Mouse (Mus musculus) midbrain, embryonic 11.5 days (tissue): ENCODE results near the gene Sugct. TPM values are rescaled to one million over a fixed set of nuclear protein-coding genes. Genes with fewer than 3 reads are reported as not detected.

Experiments used
- ATAC-seq: fragments of 200-750 bp; cut with Nextera tagmentation; 2 replicates; pipeline ENCODE4 v1.8.0; 2017; ENCODE audit warnings: moderate TSS enrichment, moderate library complexity; ENCODE audit not compliant: low FRiP score
- DNase-seq: peaks from one replicate; pipeline ENCODE4 v3.0.0; 2015; ENCODE audit warnings: low spot score; ENCODE audit errors: missing footprints
- H3K27ac ChIP-seq: fragments of 300-500 bp; sonication (generic); 2 replicates; pipeline ENCODE4 v1.5.1; 2014; ENCODE audit warnings: low read depth, low read length
- H3K27me3 ChIP-seq: fragments of 300-500 bp; sonication (generic); 2 replicates; pipeline ENCODE4 v1.6.1; 2014; ENCODE audit warnings: mild to moderate bottlenecking, low read length, moderate library complexity, mixed read lengths; ENCODE audit not compliant: control insufficient read depth, insufficient read depth
- H3K36me3 ChIP-seq: fragments of 300-500 bp; sonication (generic); 2 replicates; pipeline ENCODE4 v1.6.1; 2014; ENCODE audit warnings: mild to moderate bottlenecking, low read length, moderate library complexity, mixed read lengths; ENCODE audit not compliant: control insufficient read depth, insufficient read depth
- H3K4me1 ChIP-seq: fragments of 300-500 bp; sonication (generic); 2 replicates; pipeline ENCODE4 v1.6.1; 2014; ENCODE audit warnings: low read length; ENCODE audit not compliant: control insufficient read depth, insufficient read depth
- H3K4me2 ChIP-seq: fragments of 300-500 bp; sonication (generic); 2 replicates; pipeline ENCODE4 v1.6.1; 2014; ENCODE audit warnings: mild to moderate bottlenecking, moderate library complexity
- H3K4me3 ChIP-seq: fragments of 300-500 bp; sonication (generic); 2 replicates; pipeline ENCODE4 v1.5.1; 2014; ENCODE audit warnings: low read depth, low read length
- H3K9ac ChIP-seq: fragments of 300-500 bp; sonication (generic); 2 replicates; pipeline ENCODE4 v1.6.1; 2014; ENCODE audit warnings: low read length
- H3K9me3 ChIP-seq: fragments of 300-500 bp; sonication (generic); 2 replicates; pipeline ENCODE4 v1.6.1; 2016; ENCODE audit warnings: low read length; ENCODE audit not compliant: control insufficient read depth
- WGBS: fragments of 180-500 bp; shearing (Covaris S2); extraction: QIAGEN DNeasy Blood & Tissue Kit; methylation state at CpG from one replicate; pipeline ENCODE4 v1.1.7; 2014; 5-methylcytosine and 5-hydroxymethylcytosine counted together
- polyA plus RNA-seq: library from polyadenylated mRNA; unstranded; fragments of >200 nt; fragmentation: Nextera tagmentation; extraction: Ambion mirVana; gene quantifications from 2 replicates; pipeline ENCODE4 v1.2.1, GENCODE M21; 2014

Sugct gene
- polyA plus RNA-seq, 1 experiment from 2014 or later, result 3.3 TPM

- Histone ChIP-seq H3K27ac (no peak overlapping the region), H3K4me1 (no peaks in the 10 kb centered on the region), H3K36me3 (no peaks in the 10 kb centered on the region), H3K9me3 (no peaks in the 10 kb centered on the region), H3K27me3 (no peaks in the 10 kb centered on the region), H3K4me2 (no peak overlapping the region), H3K4me3 (no peak overlapping the region), H3K9ac (no peak overlapping the region)
- ATAC-seq (no peak), DNase-seq (no peak)
- WGBS, result 82% methylated on average over 2 of the region's 2 CpGs
These were observed 698.9 kb downstream of the Sugct start for GRCm38 (mm10) chr13:16996464-16996863.

- Histone ChIP-seq H3K4me1 (no peaks in the 10 kb centered on the region), H3K9me3 (no peaks in the 10 kb centered on the region), H3K27me3 (no peaks in the 10 kb centered on the region), H3K9ac (no peak overlapping the region), H3K4me2 (no peak overlapping the region), H3K4me3 (no peak overlapping the region), H3K36me3 (no peaks in the 10 kb centered on the region), H3K27ac (no peak overlapping the region)
- 85% methylated on average over 3 of the region's 3 CpGs for WGBS
- ATAC-seq (no peak), DNase-seq (no peak)
These were observed 700.0 kb downstream of the Sugct start for GRCm38 (mm10) chr13:16995321-16995720.

GRCm38 (mm10) chr13:16977743-16978142 lies 717.6 kb downstream of the Sugct start:
- Histone ChIP-seq H3K27me3 (no peaks in the 10 kb centered on the region), H3K9me3 (no peaks in the 10 kb centered on the region), H3K4me1 (no peaks in the 10 kb centered on the region), H3K27ac (no peak overlapping the region), H3K36me3 (no peaks in the 10 kb centered on the region), H3K4me3 (no peak overlapping the region), H3K9ac (no peak overlapping the region), H3K4me2 (no peak overlapping the region)
- DNase-seq (no peak), ATAC-seq (no peak)
- 85% methylated on average over 6 of the region's 6 CpGs for WGBS

- H3K4me1 ChIP-seq, result no peaks in the 10 kb centered on the region
- H3K4me3 ChIP-seq, result no peak overlapping the region
- no peak overlapping the region for H3K27ac ChIP-seq
- H3K9ac ChIP-seq, result no peak overlapping the region
- ATAC-seq (no peak), DNase-seq (no peak)
- 89% methylated on average over 2 of the region's 2 CpGs for WGBS
- no peaks in the 10 kb centered on the region for H3K36me3 ChIP-seq
- H3K27me3 ChIP-seq, result no peaks in the 10 kb centered on the region
- no peak overlapping the region for H3K4me2 ChIP-seq
- no peaks in the 10 kb centered on the region for H3K9me3 ChIP-seq
These were observed 724.1 kb downstream of the Sugct start for GRCm38 (mm10) chr13:16971277-16971676.

- ATAC-seq (no peak), DNase-seq (no peak)
- H3K36me3 ChIP-seq, result no peaks in the 10 kb centered on the region
- 83% methylated on average over 5 of the region's 5 CpGs for WGBS
- no peaks in the 10 kb centered on the region for H3K4me1 ChIP-seq
- no peaks in the 10 kb centered on the region for H3K27me3 ChIP-seq
- no peak overlapping the region for H3K4me3 ChIP-seq
- H3K9me3 ChIP-seq, result no peaks in the 10 kb centered on the region
- H3K4me2 ChIP-seq, result no peak overlapping the region
- H3K9ac ChIP-seq, result no peak overlapping the region
- no peak overlapping the region for H3K27ac ChIP-seq
These were observed 726.4 kb downstream of the Sugct start for GRCm38 (mm10) chr13:16968995-16969394.

- no peaks in the 10 kb centered on the region for H3K4me1 ChIP-seq
- DNase-seq, result no peak
- ATAC-seq, result no peak
- no peaks in the 10 kb centered on the region for H3K27me3 ChIP-seq
- H3K27ac ChIP-seq, result no peak overlapping the region
- no peaks in the 10 kb centered on the region for H3K36me3 ChIP-seq
- H3K4me2 ChIP-seq, result no peak overlapping the region
- 81% methylated on average over 4 of the region's 4 CpGs for WGBS
- no peaks in the 10 kb centered on the region for H3K9me3 ChIP-seq
- no peak overlapping the region for H3K9ac ChIP-seq
- H3K4me3 ChIP-seq, result no peak overlapping the region
These were observed 730.4 kb downstream of the Sugct start for GRCm38 (mm10) chr13:16964823-16965475.

- Histone ChIP-seq H3K27me3 (no peaks in the 10 kb centered on the region), H3K4me3 (no peak overlapping the region), H3K36me3 (no peaks in the 10 kb centered on the region), H3K9me3 (no peaks in the 10 kb centered on the region), H3K9ac (no peak overlapping the region), H3K4me1 (no peaks in the 10 kb centered on the region), H3K27ac (no peak overlapping the region), H3K4me2 (no peak overlapping the region)
- 81% methylated on average over 4 of the region's 4 CpGs for WGBS
- ATAC-seq, result no peak
- peak; percentile 17 for DNase-seq
These were observed 743.3 kb downstream of the Sugct start for GRCm38 (mm10) chr13:16952045-16952444.

- ATAC-seq (no peak), DNase-seq (no peak)
- Histone ChIP-seq H3K36me3 (no peaks in the 10 kb centered on the region), H3K9me3 (no peaks in the 10 kb centered on the region), H3K4me3 (no peak overlapping the region), H3K4me2 (no peak overlapping the region), H3K27ac (no peak overlapping the region), H3K4me1 (no peaks in the 10 kb centered on the region), H3K9ac (no peak overlapping the region), H3K27me3 (no peaks in the 10 kb centered on the region)
- WGBS, result 85% methylated on average over 5 of the region's 5 CpGs
These were observed 755.9 kb downstream of the Sugct start for GRCm38 (mm10) chr13:16939466-16939811.

- no peaks in the 10 kb centered on the region for H3K27me3 ChIP-seq
- ATAC-seq, result no peak
- no peaks in the 10 kb centered on the region for H3K4me1 ChIP-seq
- H3K4me3 ChIP-seq, result no peak overlapping the region
- H3K36me3 ChIP-seq, result no peaks in the 10 kb centered on the region
- H3K27ac ChIP-seq, result no peak overlapping the region
- H3K4me2 ChIP-seq, result no peak overlapping the region
- no peak overlapping the region for H3K9ac ChIP-seq
- no peaks in the 10 kb centered on the region for H3K9me3 ChIP-seq
- WGBS, result 85% methylated on average over 12 of the region's 12 CpGs
- no peak for DNase-seq
These were observed 756.5 kb downstream of the Sugct start for GRCm38 (mm10) chr13:16938552-16939465.
